9 mouse cellular contexts compared by ENCODE assay signal in genomic region chr11:60160454-60161114, GRCm38 (mm10). TPM values are rescaled to one million over a fixed set of nuclear protein-coding genes. Genes with fewer than 3 reads are reported as not detected.
A peak's percentile ranks its signal among the peaks of the same experiment; 100 is the strongest.
DNase-seq lines count a peak whose midpoint lies in the region; ATAC-seq and TF ChIP-seq lines count a peak whose summit lies in the region.
"Had no signal": no experiment of that assay in that cellular context is flagged by ENCODE, and none has a peak within 500 bp of the region (broad histone marks: within the 10 kb centered on the region; RNA-seq: fewer than 3 reads in every experiment).

No protein-coding gene starts in this region.

- DNase-seq in heart, embryonic 10.5 days (ENCODE audit: low spot score) = no peak
- DNase-seq in heart, postnatal 36 days = no peak
- DNase-seq in midbrain, embryonic 10.5 days (ENCODE audit: low spot score) = no peak
- no peak for DNase-seq in liver, postnatal 0 days
- peak; percentile 56 for DNase-seq in thymus, postnatal 25 days
- DNase-seq in frontal cortex, postnatal 10 days (ENCODE audit: low spot score in 2 of 2) = no peak
- DNase-seq in left cerebral cortex, adult 11 months (ENCODE audit: low spot score) = no peak
- DNase-seq: cerebellum, adult 11 months had no signal

- TF ChIP-seq EP300 in liver, postnatal 0 days (IDR thresholded peaks at IDR 0.05; ENCODE audit: low read depth) = no peak

- TF ChIP-seq CTCF in liver, postnatal 0 days (IDR thresholded peaks at IDR 0.05; ENCODE audit: low read depth) = no peak

- ATAC-seq in midbrain, embryonic 12.5 days (ENCODE audit: low FRiP score, low read depth) = no peak
- no peak; the same call in 1 of the 2 replicates for ATAC-seq in liver, postnatal 0 days

- H3K36me3 ChIP-seq in heart, embryonic 10.5 days = peaks cover 42% of the 10 kb centered on the region
- H3K36me3 ChIP-seq in midbrain, embryonic 12.5 days = peaks cover 12% of the 10 kb centered on the region
- peaks cover 70% of the 10 kb centered on the region for H3K36me3 ChIP-seq in midbrain, embryonic 10.5 days
- H3K36me3 ChIP-seq in liver, postnatal 0 days (replicated peaks; ENCODE audit: insufficient read depth, low read length) = peaks cover 3% of the 10 kb centered on the region; the same call in 1 of the 2 replicates

- no peak overlapping the region for H3K9ac ChIP-seq in midbrain, embryonic 12.5 days (replicated peaks)
- no peak overlapping the region for H3K9ac ChIP-seq in liver, postnatal 0 days (replicated peaks)

- intact Hi-C loops in heart, postnatal 36 days (cut with DNase I) = no loop called here

- no peak overlapping the region for H3K4me3 ChIP-seq in heart, embryonic 10.5 days
- H3K4me3 ChIP-seq in midbrain, embryonic 12.5 days = no peak overlapping the region
- H3K4me3 ChIP-seq in midbrain, embryonic 10.5 days = no peak overlapping the region
- H3K4me3 ChIP-seq in liver, postnatal 0 days (ENCODE audit: low read depth, low read length) = no peak overlapping the region

- 65% methylated on average over 3 of the region's 3 CpGs for WGBS in heart, embryonic 10.5 days
- WGBS in midbrain, embryonic 12.5 days = 69% methylated on average over 3 of the region's 3 CpGs
- 62% methylated on average over 3 of the region's 3 CpGs for WGBS in midbrain, embryonic 10.5 days
- WGBS in liver, postnatal 0 days (ENCODE audit: insufficient replicate concordance) = 56% methylated on average over 3 of the region's 3 CpGs

- H3K27me3 ChIP-seq in heart, embryonic 10.5 days (ENCODE audit: insufficient read depth, poor library complexity, severe bottlenecking) = no peaks in the 10 kb centered on the region
- no peaks in the 10 kb centered on the region for H3K27me3 ChIP-seq in midbrain, embryonic 12.5 days
- no peaks in the 10 kb centered on the region for H3K27me3 ChIP-seq in midbrain, embryonic 10.5 days (ENCODE audit: low read depth, poor library complexity, severe bottlenecking)
- H3K27me3 ChIP-seq in liver, postnatal 0 days (ENCODE audit: insufficient read depth, low read length) = no peaks in the 10 kb centered on the region

- H3K4me1 ChIP-seq in heart, embryonic 10.5 days = peaks cover 77% of the 10 kb centered on the region
- H3K4me1 ChIP-seq in midbrain, embryonic 12.5 days = peaks cover 49% of the 10 kb centered on the region
- H3K4me1 ChIP-seq in midbrain, embryonic 10.5 days = peaks cover 44% of the 10 kb centered on the region
- H3K4me1 ChIP-seq in liver, postnatal 0 days (ENCODE audit: insufficient read depth) = peaks cover 13% of the 10 kb centered on the region

- no peak overlapping the region for H3K4me2 ChIP-seq in midbrain, embryonic 12.5 days (replicated peaks)
- H3K4me2 ChIP-seq in liver, postnatal 0 days (ENCODE audit: low read depth, low read length) = no peak overlapping the region

- H3K9me3 ChIP-seq in heart, embryonic 10.5 days = no peaks in the 10 kb centered on the region
- H3K9me3 ChIP-seq in midbrain, embryonic 12.5 days = no peaks in the 10 kb centered on the region
- no peaks in the 10 kb centered on the region for H3K9me3 ChIP-seq in midbrain, embryonic 10.5 days (replicated peaks)
- H3K9me3 ChIP-seq in liver, postnatal 0 days (ENCODE audit: low read length) = no peaks in the 10 kb centered on the region

- peak overlapping the region; percentile 47; the same call in 1 of the 2 replicates for H3K27ac ChIP-seq in heart, embryonic 10.5 days
- peak overlapping the region; percentile 66 for H3K27ac ChIP-seq in midbrain, embryonic 12.5 days (replicated peaks)
- no peak overlapping the region for H3K27ac ChIP-seq in midbrain, embryonic 10.5 days (replicated peaks)
- 0 out of 2 replicates have a peak overlapping the region, but pooled peaks have one; percentile 24 for H3K27ac ChIP-seq in liver, postnatal 0 days (ENCODE audit: low read depth)

RNA-seq across cellular contexts. Expression of gene Rai1, which starts 55.8 kb away (rescaled TPM):
- polyA plus RNA-seq in heart, embryonic 10.5 days (2016; fragmentation: Nextera tagmentation; extraction: Ambion mirVana) = 21.2 and 32.5 TPM in 2 replicates
- total RNA-seq in heart, postnatal 36 days (2021) = 10 to 100 TPM; 24.2 to 24.5 TPM
- polyA plus RNA-seq in midbrain, embryonic 12.5 days (2016; fragmentation: Nextera tagmentation; extraction: Ambion mirVana) = 28.3 and 36.2 TPM in 2 replicates
- polyA plus RNA-seq in midbrain, embryonic 10.5 days (2016; fragmentation: Nextera tagmentation; extraction: Ambion mirVana) = 23.4 and 23.9 TPM in 2 replicates
- 3.8 and 4.4 TPM in 2 replicates for polyA plus RNA-seq in liver, postnatal 0 days (2015; fragmentation: Nextera tagmentation; extraction: Ambion mirVana)
